Mouse (Mus musculus) v-Abl transformed pro-B cells (cell line): ENCODE results near the gene Fbxo4.

Experiments used
- in situ Hi-C, 2 experiments: fragments of 400-800 bp; cut with MboI; formaldehyde crosslinking; loops; one replicate each; pipeline ENCODE4 v1.15.1; 2025; ENCODE audit not compliant: unreplicated experiment in 2 of 2

Fbxo4 gene

GRCm38 (mm10) chr15:3984876-3985275 is 5.5 kb upstream of the Fbxo4 start:
- in situ Hi-C loops, result no loop called here

GRCm38 (mm10) chr15:3982732-3983131 is 3.4 kb upstream of the Fbxo4 start:
- in situ Hi-C loops, result no loop called here

- in situ Hi-C loops, result loop anchor here in 1 of 2 experiments (5.0 kb wide), 1 partner anchor 1137 kb away; the partner anchor contains the start of gene Rpl37
Observed at GRCm38 (mm10) chr15:3979871-3980270, 498 bp upstream of the Fbxo4 start.

- in situ Hi-C loops, result loop anchor here in 1 of 2 experiments (5.0 kb wide), 1 partner anchor 1139 kb away; the partner anchor contains the start of gene Rpl37
Observed at GRCm38 (mm10) chr15:3978279-3978678, 1.1 kb downstream of the Fbxo4 start.

- in situ Hi-C loops, result no loop called here
Observed at GRCm38 (mm10) chr15:3973300-3973699, 6.1 kb downstream of the Fbxo4 start.

- in situ Hi-C loops, result no loop called here
Observed at GRCm38 (mm10) chr15:3970193-3970592, 9.2 kb downstream of the Fbxo4 start.

- in situ Hi-C loops, result no loop called here
Observed at GRCm38 (mm10) chr15:3969743-3970142, 9.6 kb downstream of the Fbxo4 start.

GRCm38 (mm10) chr15:3962251-3962650 is 17.1 kb downstream of the Fbxo4 start:
- in situ Hi-C loops, result no loop called here

GRCm38 (mm10) chr15:3960094-3960493 is 19.3 kb downstream of the Fbxo4 start:
- in situ Hi-C loops, result no loop called here

- in situ Hi-C loops, result loop anchor here (5.0 kb wide), 2 partner anchors 84 to 1149 kb away; partner anchors contain the start of gene Card6 (in 2 of the 2)
Observed at GRCm38 (mm10) chr15:3957982-3958381, 21.4 kb downstream of the Fbxo4 start.

- in situ Hi-C loops, result loop anchor here (5.0 kb wide), 2 partner anchors 87 to 1152 kb away; partner anchors contain the start of gene Card6 (in 2 of the 2)
Observed at GRCm38 (mm10) chr15:3954971-3955370, 24.4 kb downstream of the Fbxo4 start.

GRCm38 (mm10) chr15:3938132-3938531 is 41.2 kb downstream of the Fbxo4 start:
- in situ Hi-C loops, result no loop called here

GRCm38 (mm10) chr15:3936056-3936455 is 43.3 kb downstream of the Fbxo4 start:
- in situ Hi-C loops, result no loop called here

GRCm38 (mm10) chr15:3933466-3933865 is 45.9 kb downstream of the Fbxo4 start:
- in situ Hi-C loops, result no loop called here

GRCm38 (mm10) chr15:3931931-3932330 is 47.4 kb downstream of the Fbxo4 start:
- in situ Hi-C loops, result no loop called here
